Mouse (Mus musculus) G1E (cell line): Measurements from ENCODE around the gene Tbxas1.

Source experiments
- CTCF ChIP-seq: IDR thresholded peaks from 2 replicates; pipeline ENCODE4 v1.5.1; 2012; ENCODE audit warnings: low read depth, low read length, inconsistent platforms, mixed read lengths
- GATA2 ChIP-seq: IDR thresholded peaks from 2 replicates; pipeline ENCODE4 v1.6.1; 2012; ENCODE audit warnings: low read depth, low read length, inconsistent platforms, borderline replicate concordance

- TF ChIP-seq CTCF (no peak), GATA2 (no peak)
Observed at GRCm38 (mm10) chr6:38939096-38939495, 63.9 kb downstream of the Tbxas1 start.
